Mouse (Mus musculus) E14TG2a.4 (cell line): ENCODE data around the gene Rffl.

Source experiments
- CTCF ChIP-seq: conservative IDR thresholded peaks from 2 replicates; pipeline ENCODE4 v1.5.1; 2014; ENCODE audit warnings: low read length
- POU5F1 ChIP-seq: IDR thresholded peaks from 2 replicates; pipeline ENCODE4 v1.6.1; 2014; ENCODE audit warnings: low read length, borderline replicate concordance

DNA sequence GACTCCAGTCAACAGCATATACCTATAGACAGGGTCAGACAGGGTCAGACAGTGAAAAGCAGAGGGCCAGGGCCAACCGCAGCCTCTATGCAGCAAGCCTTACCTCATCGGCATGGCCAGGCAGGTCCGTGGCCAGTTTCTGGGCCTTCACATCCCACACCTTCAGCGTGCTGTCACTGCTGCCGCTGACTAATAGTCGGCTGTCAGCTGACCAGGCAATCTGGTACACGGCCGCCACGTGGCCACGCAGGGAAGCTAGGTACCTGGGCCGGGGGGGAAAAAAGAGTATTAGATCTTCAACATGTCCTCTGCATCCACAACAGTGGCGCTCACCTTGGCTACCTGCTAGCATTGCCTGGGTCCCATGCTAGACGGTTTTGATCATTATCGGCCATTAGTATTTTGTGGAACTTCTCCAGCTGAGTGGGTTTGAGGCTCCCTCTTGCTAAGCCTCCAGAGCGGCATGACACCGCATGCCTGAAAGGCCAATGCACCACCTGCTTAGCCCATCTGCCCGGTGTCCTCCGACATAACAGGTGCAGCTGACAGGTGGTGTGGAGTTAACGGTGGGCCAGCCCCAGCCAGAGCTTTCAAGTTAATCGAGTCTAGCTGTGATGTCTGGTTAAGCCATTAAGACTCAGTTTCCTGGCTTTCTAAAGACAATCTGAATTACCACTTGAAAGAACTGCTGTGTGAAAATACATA lies 30.7 kb upstream of the Rffl start:
- no peak for TF ChIP-seq CTCF
- TF ChIP-seq POU5F1, result no peak
